Mouse (Mus musculus): ENCODE data around the gene Hoxd9.

- TF ChIP-seq GATA1 (IDR thresholded peaks at IDR 0.05; ENCODE audit: borderline replicate concordance, low read length) (no peak), FLI1 (IDR thresholded peaks at IDR 0.05; ENCODE audit: low read length) (no peak)
Observed at GRCm38 (mm10) chr2:74698201-74699052, 900 bp downstream of the Hoxd9 start.

All from megakaryocyte, embryonic 14.5 days (primary cell).